Mouse (Mus musculus) layer of hippocampus, adult 9-10 months (tissue): ENCODE results near the gene Serpinb13.
"Not testable (repeated sequence)": the region's sequence is repeated elsewhere in the genome, so short reads cannot be mapped to it uniquely, and the experiment has no call there.

ENCODE experiments used
- DNase-seq: peaks from one replicate; pipeline ENCODE4 v3.0.0; 2022; ENCODE audit warnings: low spot score

The Serpinb13 gene

DNA sequence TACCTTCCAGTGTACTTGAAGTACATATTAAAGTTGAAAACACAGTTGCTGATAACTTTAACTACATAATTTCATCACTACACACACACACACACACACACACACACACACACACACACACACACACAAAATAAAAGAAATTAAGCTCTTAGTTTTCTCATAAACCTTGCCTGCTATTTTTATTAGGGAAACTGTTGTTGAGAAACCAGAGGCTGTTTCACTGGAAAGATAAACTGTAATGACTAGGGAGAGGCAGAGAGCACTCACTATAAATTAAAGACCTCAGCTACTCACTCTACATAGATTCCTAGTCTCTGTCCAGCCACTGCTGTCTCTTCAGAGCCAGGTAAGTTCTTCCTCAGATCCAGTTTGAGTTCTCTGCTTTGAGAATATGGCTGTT lies at the start of gene Serpinb13:
Gene Serpinb13, plus strand, starts transcription at position 301 of the 400 bp plus-strand sequence.
- DNase-seq: no peak

DNA sequence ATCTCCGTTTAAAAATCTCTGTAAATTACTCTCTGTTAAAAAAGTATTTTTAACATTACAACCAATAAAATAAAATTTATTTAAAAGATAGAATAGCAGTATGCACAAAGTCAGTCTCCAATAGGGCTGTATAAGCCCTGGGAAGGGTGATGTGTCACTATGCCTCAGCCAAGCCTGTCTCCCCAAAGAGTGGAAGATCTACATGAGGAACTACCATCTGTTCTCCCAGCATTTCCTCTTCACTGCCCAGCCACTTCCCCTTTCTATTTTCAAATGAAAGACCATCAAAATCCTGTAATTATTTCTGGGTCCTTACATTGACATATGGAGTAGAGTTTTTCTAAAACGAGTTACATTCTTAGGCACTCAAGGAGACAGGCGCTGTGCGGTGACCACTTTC lies 48.8 kb upstream of the Serpinb13 start:
- no peak for DNase-seq

DNA sequence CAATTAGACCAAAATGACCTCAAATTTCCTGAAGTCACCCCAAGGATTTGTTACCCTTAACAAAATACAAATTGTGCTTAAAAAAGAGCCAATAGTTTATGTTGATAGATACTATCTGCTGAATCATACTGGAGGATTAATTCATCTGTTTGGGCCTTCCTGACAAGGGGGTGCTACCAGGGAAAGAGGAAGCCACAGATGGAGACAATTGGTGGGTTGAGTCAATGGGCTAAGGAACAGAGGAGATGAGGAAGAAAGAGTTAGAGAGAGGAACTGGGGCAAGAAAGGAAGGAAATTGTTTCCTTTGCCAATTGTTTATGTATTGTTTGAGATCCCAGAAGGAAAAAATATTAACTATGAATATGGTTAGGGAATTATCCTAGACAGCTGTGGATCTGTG lies 47.1 kb upstream of the Serpinb13 start:
- DNase-seq: no peak

DNA sequence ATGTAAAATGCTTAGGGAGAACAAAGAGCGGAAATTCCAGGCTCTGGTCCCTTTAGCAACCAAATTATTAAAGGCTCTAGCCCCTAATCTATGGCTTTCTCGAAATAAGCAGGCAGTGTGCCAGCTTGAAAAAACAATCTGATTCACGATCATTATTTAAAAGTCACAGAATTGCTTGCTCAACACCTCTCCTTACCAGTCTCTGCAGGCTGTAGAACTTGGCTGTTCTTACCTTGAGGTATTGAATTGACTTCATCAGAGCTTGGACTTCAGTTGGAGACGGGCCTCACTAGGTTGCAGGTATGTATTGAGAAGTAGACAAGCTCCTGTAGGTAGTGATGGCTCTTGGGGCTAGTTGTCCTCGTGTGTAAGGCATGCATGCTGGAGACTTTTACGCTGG lies 46.5 kb upstream of the Serpinb13 start, which contains the start of gene Serpinb12:
Gene Serpinb12, plus strand, starts transcription at position 185 of the 400 bp plus-strand sequence.
- DNase-seq: no peak

DNA sequence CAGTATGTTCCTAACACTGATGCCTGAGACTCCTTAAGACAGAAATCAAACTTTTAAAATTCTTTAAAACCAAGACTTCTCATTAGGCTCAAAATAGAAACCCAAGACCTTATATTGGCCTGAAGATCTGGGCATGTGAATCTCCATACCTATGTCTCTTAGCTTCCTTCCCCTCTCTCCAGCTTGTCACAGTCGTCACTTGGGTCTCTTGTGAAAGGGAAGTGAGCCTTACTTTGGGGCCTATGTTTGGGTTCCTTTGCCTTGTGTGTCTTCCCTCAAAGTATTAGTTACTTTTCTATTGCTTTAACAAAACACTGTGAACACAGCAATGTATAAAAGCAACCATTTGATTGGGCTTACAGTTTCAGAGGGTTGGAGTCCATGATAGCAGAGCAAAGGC lies 33.6 kb upstream of the Serpinb13 start:
- DNase-seq: no peak

DNA sequence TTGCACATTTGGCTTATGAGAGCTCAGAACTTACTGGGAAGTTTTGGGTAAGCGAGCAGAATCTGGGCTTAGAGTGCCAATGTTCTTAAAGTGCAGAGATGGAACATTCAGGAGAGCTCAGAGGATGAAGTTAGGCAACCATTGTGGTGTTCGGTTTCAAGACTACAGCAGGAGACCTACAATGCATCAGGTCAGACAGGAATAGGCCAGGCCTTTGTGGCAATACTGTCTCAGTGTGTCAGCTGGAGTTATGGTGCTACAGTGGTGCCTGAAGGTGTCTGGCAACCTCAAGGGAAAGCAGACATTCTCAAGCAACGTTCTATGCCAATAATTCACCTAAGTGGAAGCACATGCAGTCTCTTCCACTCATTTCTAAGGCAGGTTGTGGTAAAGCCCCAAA lies 20.8 kb upstream of the Serpinb13 start:
- DNase-seq: no peak

DNA sequence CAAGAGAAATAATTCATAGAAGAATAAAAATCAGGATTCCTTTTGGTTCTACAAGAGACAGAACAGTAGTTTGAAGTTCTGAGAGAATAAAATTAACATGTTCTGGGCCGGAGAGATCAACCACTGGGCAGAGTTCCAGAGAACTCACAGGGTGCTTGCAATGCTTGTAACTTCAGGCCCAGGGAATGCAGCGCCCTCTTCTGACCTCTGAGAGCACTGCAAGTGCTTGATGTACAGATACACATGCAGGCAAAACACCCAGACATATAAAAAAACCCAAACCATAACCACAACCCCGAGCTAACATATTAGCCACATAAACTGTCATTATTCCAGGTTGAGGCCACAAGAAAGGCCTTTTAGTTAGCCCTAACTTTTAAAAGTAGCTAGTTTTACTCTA lies 19.8 kb upstream of the Serpinb13 start:
- DNase-seq: peak; percentile 30

DNA sequence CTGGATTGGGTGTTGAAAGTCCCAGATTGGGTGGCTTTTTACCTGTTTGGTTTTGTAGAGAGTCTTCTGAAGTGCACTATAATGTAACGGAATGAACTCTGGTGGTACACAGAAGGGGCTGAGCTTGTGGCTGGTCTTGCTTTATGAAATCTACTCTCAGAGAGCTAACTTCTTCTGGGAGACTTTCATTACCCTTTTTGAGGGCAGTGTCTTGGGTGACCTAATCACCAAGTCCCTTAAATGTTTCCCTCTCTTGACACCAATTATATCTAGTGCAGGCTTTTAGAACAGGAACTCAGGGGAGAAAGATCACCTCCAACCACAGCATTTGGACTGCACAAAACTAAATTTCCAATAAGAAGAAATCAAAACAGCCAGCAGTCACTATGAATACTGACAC lies 2.3 kb downstream of the Serpinb13 start:
- DNase-seq: no peak

DNA sequence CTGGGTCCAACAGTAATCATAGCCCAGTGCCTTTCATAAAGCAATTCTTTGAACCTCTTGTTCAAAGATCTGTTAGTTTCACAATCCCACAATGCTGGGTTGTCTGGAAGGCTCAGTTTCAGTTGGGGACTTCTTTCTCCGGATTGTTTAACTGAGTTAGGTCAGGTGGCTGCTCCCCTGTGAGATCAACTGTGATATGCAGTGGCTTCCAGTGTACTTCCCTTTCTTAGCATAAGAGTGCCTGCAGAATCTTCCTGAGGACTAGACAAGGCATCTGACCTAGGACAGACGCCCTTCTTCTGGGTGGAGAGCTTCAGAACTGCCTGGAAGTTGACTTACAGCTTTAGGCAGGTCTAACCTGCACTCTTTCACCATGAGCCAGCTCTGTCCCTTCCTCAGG lies 3.1 kb downstream of the Serpinb13 start:
- DNase-seq: no peak

DNA sequence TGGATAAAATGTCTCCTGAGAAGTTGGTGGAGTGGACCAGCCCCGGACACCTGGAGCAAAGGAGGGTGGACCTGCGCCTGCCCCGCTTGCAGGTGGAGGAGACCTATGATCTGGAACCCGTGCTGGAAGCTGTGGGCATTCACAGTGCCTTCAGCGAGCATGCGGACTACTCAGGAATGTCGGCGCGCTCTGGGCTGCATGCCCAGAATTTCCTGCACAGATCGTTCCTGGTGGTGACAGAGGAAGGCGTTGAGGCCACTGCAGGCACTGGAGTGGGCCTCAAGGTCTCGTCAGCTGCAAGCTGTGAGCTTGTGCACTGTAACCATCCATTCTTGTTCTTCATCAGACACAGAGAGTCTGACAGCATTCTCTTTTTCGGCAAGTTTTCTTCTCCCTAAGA lies 19.6 kb downstream of the Serpinb13 start:
- no peak for DNase-seq

DNA sequence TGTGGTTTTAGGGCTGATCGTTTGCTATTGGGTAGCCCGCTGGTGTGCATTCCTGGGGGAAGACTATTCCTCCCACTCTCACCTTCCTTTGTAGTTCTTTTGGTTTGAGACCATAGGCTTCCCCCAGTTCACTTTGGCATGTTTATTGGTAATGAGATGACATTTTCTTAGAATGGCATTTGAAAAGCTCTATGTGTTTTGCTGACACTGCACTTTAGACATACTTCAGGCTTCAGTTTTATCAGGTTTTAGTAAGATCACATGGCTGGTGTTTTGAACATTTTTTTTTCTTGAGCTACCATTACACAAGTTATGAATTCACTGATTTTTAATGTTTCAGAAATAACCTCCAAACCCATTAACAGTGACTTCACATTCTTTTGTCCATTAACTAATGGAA lies 21.0 kb downstream of the Serpinb13 start:
- DNase-seq: no peak

DNA sequence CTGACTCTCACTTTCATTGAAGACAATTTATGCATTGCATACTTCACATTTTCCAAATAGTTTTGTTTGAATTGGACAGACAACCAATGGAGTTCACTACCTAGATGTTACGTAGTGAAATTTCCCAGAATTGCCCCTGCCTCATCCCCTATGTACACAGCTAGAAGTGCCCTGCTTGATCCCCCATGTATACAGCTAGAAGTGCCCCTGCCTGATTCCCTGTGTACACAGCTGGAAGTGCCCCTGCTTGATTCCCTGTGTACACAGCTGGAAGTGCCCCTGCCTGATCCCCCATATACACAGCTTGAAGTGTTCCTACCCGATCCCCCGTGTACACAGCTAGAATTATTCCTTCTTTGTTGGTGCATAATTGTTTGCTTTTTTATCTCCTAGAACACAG lies 25.5 kb downstream of the Serpinb13 start:
- DNase-seq: no peak

DNA sequence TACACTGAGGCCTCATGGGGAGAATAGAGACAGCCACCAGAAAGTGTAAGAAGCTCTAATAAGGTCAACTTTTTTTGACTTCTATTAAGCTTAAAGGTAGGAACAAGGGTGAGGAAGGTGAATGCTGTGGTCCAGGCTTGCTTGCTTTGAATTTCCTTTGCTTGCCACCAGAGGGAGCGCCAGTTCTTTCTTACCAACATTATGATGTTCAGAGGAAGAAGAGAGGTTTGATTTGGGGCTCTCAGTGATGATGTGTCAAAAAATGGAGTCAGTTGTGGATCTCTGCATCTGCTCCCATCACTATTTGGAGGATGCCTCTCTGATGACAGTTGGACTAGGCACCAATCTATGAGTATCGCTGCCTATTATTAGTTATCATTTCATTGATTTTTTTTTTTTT lies 33.7 kb downstream of the Serpinb13 start:
- DNase-seq: no peak

DNA sequence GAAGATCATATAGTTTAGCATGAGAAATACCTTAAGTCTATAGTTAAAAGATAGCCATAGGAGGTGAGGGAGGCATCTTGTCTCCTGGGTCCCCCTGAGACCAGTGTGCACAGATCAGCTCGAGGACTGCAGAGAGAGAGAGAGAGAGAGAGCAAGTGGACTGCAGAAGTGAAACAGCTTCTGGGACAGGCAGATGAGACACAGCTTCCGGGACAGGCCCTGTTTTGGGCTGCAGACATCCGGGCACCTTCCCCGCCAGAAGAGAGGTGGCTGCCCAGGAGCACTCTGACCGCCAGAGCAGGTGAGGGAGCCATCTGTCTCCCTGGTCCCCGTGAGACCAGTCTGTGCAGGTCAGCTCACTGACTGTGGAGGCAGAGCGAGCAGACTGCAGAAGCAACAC lies 34.4 kb downstream of the Serpinb13 start:
- no peak for DNase-seq

DNA sequence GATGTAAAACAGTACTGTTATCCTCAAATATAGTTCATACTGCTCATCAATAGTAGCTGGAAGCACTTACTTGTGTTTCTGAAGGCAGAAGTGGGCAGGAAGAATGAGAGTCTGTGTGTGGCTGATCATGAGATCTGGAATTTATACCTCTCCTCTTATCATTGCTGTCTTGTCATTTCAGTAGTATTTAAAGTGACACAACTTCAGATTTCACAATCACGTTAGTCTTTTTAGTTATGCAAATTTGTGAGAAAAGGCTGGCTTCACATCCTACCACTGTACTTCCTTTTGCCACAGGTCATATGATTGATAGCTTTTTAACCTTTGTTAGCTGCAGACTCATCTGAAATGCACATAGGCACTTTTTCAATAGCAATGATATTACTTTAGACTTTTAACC lies 45.1 kb downstream of the Serpinb13 start:
- DNase-seq: no peak

DNA sequence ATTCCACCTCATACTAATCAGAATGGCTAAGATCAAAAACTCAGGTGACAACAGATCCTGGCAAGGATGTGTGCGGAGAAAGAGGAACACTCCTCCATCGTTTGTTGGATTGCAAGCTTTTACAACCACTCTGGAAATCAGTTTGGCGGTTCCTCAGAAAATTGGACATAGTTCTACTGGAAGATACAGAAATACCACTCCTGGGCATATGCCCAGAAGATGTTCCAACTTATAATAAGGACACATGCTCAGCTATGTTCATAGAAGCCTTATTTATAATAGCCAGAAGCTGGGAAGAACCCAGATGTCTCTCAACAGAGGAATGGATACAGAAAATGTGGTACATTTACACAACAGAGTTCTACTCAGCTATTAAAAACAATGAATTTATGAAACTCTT lies 53.5 kb downstream of the Serpinb13 start:
- not testable (repeated sequence) for DNase-seq
